Mouse (Mus musculus) lung, adult 2 months (tissue): ENCODE measurements around the gene Tm2d1.

Source experiments
- CTCF ChIP-seq: fragments of 200-500 bp; IDR thresholded peaks from 2 replicates; pipeline ENCODE4 v1.5.1; 2011; ENCODE audit warnings: mild to moderate bottlenecking, low read length, control low read depth; ENCODE audit not compliant: insufficient read depth
- POLR2A ChIP-seq: fragments of 200-500 bp; IDR thresholded peaks from 2 replicates; pipeline ENCODE4 v1.6.1; 2011; ENCODE audit warnings: low read depth, mild to moderate bottlenecking, control low read depth, low read length, borderline replicate concordance; ENCODE audit errors: extremely low read depth

GRCm38 (mm10) chr4:98408455-98408854, 25.3 kb upstream of the Tm2d1 start:
- no peak for TF ChIP-seq POLR2A
- TF ChIP-seq CTCF, result no peak
